Mouse (Mus musculus): ENCODE results near the gene Mta1. TPM values are rescaled to one million over a fixed set of nuclear protein-coding genes. Genes with fewer than 3 reads are reported as not detected.

The Mta1 gene
- polyA plus RNA-seq, 1 experiment: 100 TPM

DNA sequence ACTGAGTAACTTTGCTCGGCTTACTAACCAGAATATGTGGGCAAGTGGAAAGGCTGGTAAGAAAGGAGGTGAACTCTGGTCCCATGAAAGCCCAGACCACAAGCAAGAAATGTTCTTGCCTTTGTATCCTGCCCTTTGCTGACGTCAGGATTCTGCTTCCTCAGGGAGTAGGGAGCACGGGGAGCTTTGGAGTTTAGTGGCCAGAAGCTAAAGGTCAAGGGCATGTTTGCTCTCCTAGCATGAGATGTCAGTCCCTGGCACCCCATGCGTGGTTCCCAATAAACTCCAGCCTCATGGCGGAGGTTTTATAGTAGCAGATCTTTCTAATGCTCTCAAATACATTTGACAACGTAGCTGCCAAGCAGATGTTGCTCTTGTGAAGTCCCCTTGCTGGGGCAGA, 26.3 kb upstream of the Mta1 start:
- H3K4me3 ChIP-seq (ENCODE audit: low read depth, low read length): no peak overlapping the region
- H3K27ac ChIP-seq (ENCODE audit: insufficient read depth, low read length): no peak overlapping the region
- no peaks in the 10 kb centered on the region for H3K36me3 ChIP-seq (ENCODE audit: control insufficient read depth, insufficient read depth, low read length, poor library complexity, severe bottlenecking)
- H3K4me1 ChIP-seq (ENCODE audit: control insufficient read depth, insufficient read depth, low read length): peaks cover 8% of the 10 kb centered on the region
- no peak overlapping the region for H3K9ac ChIP-seq (ENCODE audit: low read depth, poor library complexity, severe bottlenecking)
- no peaks in the 10 kb centered on the region for H3K9me3 ChIP-seq (replicated peaks; ENCODE audit: control insufficient read depth, insufficient read depth, low read length, poor library complexity, severe bottlenecking)
- H3K27me3 ChIP-seq (ENCODE audit: control insufficient read depth, insufficient read depth, low read length, poor library complexity, severe bottlenecking): no peaks in the 10 kb centered on the region
- TF ChIP-seq EP300 (IDR thresholded peaks at IDR 0.05; ENCODE audit: insufficient read depth, low read depth, low read length) (no peak), CTCF (IDR thresholded peaks at IDR 0.05; ENCODE audit: low read depth, low read length) (no peak), POLR2A (IDR thresholded peaks at IDR 0.05; ENCODE audit: insufficient read depth, low read length) (no peak)

DNA sequence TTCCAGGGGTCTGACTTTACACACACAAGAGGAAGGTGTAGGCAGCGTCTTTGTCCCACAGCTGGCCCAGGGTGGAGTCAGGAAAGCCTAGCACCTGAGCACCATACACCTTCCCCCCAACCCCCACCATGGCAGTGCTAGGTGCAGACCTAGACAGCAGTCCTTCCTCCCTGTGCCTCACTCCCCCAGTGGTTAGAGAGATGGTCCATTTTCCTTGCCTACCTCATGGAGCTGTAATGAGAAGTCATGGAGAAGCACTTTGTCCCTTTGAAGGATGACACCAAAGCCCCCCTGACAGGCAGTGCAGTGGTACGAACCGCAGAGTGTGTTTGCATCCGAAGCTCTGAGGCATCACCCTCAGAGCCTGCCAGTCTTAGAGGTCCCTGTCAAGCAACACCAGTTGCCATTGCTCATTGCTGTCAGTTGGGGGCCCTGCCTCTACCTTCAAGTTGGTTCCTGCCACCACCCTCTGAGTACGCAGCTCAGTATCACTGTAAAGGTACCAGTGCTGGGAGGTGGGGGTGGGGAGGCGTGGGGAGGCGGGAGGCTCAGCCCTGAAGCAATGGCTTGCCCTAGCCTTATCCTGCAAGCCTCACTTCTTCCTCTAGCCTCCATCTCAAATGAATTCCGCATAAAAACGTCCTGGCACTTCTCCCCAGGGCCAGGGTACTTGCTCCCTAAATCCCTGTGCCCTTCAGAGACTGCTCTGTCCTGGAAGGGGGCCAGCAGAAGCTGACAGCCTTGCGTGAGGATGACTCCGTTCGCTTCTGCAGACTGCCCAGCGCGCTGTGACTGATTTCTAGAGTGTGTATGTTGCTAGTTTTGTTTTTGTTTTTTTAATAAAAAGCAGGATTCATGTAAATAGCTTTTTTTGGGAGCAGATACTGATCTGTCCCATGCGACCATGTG, 24.4 kb upstream of the Mta1 start:
- Histone ChIP-seq H3K27me3 (ENCODE audit: control insufficient read depth, insufficient read depth, low read length, poor library complexity, severe bottlenecking) (no peaks in the 10 kb centered on the region), H3K4me1 (ENCODE audit: control insufficient read depth, insufficient read depth, low read length) (peaks cover 8% of the 10 kb centered on the region), H3K4me3 (ENCODE audit: low read depth, low read length) (peak overlapping the region; percentile 46), H3K27ac (ENCODE audit: insufficient read depth, low read length) (peak overlapping the region; percentile 51), H3K9me3 (replicated peaks; ENCODE audit: control insufficient read depth, insufficient read depth, low read length, poor library complexity, severe bottlenecking) (no peaks in the 10 kb centered on the region), H3K9ac (ENCODE audit: low read depth, poor library complexity, severe bottlenecking) (peak overlapping the region; percentile 74), H3K36me3 (ENCODE audit: control insufficient read depth, insufficient read depth, low read length, poor library complexity, severe bottlenecking) (no peaks in the 10 kb centered on the region)
- TF ChIP-seq CTCF (IDR thresholded peaks at IDR 0.05; ENCODE audit: low read depth, low read length): peak; percentile 13
- TF ChIP-seq EP300 (IDR thresholded peaks at IDR 0.05; ENCODE audit: insufficient read depth, low read depth, low read length): no peak

DNA sequence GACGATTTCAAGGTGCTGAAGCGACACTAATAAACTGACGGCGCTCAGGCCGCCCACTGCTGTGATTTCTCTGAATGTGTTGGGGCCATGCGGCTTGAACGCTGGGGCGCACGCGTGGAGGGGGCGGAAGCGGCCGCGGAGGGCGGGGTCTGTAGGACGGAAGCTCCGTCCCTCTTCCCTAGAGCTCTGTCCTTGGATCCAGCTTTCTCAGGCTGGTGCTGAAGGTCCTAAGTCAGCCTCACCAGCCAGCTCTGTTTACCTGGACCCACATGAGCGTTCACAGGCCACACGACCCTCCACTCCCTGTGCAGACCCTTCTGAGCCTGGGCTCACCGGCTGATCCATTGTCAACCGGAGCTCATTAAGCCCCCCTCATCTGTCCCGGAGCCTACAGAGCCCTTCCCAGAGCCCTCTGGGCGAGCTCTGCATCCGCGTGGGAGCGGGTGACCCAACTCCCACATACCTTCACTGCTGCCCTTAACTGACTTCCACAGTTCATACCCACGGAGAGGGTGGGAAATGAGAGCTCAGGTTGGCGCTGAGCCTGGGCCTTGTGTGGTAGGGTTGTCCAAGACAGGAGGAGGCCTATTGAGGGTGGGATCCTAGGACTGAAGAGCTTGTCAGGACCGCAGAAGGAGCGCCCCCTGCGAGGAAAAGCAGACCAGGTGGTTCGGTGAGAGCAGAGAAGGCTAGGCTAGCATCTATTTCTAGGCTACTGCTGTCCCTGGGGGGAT, 23.6 kb upstream of the Mta1 start, which contains the start of gene Tex22:
Gene Tex22 (plus strand): TSS at position 174 of the 734 bp plus-strand sequence.
- Histone ChIP-seq H3K9ac (ENCODE audit: low read depth, poor library complexity, severe bottlenecking) (peak within 1 kb of the TSS; percentile 74), H3K4me1 (ENCODE audit: control insufficient read depth, insufficient read depth, low read length) (peaks cover 8% of the 10 kb centered on the region), H3K27me3 (ENCODE audit: control insufficient read depth, insufficient read depth, low read length, poor library complexity, severe bottlenecking) (no peaks in the 10 kb centered on the region), H3K4me3 (ENCODE audit: low read depth, low read length) (peak within 1 kb of the TSS; percentile 85), H3K36me3 (ENCODE audit: control insufficient read depth, insufficient read depth, low read length, poor library complexity, severe bottlenecking) (no peaks in the 10 kb centered on the region), H3K27ac (ENCODE audit: insufficient read depth, low read length) (peak within 1 kb of the TSS; percentile 51), H3K9me3 (replicated peaks; ENCODE audit: control insufficient read depth, insufficient read depth, low read length, poor library complexity, severe bottlenecking) (no peaks in the 10 kb centered on the region)
- TF ChIP-seq CTCF (IDR thresholded peaks at IDR 0.05; ENCODE audit: low read depth, low read length): no peak
- TF ChIP-seq EP300 (IDR thresholded peaks at IDR 0.05; ENCODE audit: insufficient read depth, low read depth, low read length): no peak
- no peak for TF ChIP-seq POLR2A (IDR thresholded peaks at IDR 0.05; ENCODE audit: insufficient read depth, low read length)

DNA sequence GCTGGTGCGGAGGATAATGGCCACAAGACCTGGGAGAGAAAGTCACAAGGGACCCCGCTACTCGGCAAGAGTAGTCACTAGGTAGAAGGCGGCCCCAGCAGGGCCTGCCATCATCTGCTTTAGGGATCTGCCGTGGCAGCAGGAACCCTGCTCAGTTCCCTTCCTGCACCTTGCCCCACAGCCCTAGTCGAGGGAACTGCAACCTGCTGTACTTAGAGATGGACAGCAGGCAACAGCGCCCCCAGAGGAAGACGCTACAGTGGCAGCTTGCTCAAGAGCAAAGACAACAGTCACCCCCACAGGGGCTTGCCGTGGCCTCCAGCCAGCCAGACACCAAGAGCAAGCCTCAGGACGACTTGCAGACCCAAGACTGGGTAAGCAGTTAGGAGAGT, 23.0 kb upstream of the Mta1 start:
- Histone ChIP-seq H3K36me3 (ENCODE audit: control insufficient read depth, insufficient read depth, low read length, poor library complexity, severe bottlenecking) (no peaks in the 10 kb centered on the region), H3K27ac (ENCODE audit: insufficient read depth, low read length) (no peak overlapping the region), H3K9ac (ENCODE audit: low read depth, poor library complexity, severe bottlenecking) (peak overlapping the region; percentile 74), H3K9me3 (replicated peaks; ENCODE audit: control insufficient read depth, insufficient read depth, low read length, poor library complexity, severe bottlenecking) (no peaks in the 10 kb centered on the region), H3K4me3 (ENCODE audit: low read depth, low read length) (peak overlapping the region; percentile 85), H3K4me1 (ENCODE audit: control insufficient read depth, insufficient read depth, low read length) (peaks cover 8% of the 10 kb centered on the region), H3K27me3 (ENCODE audit: control insufficient read depth, insufficient read depth, low read length, poor library complexity, severe bottlenecking) (no peaks in the 10 kb centered on the region)
- no peak for TF ChIP-seq EP300 (IDR thresholded peaks at IDR 0.05; ENCODE audit: insufficient read depth, low read depth, low read length)
- peak; percentile 91 for TF ChIP-seq CTCF (IDR thresholded peaks at IDR 0.05; ENCODE audit: low read depth, low read length)

DNA sequence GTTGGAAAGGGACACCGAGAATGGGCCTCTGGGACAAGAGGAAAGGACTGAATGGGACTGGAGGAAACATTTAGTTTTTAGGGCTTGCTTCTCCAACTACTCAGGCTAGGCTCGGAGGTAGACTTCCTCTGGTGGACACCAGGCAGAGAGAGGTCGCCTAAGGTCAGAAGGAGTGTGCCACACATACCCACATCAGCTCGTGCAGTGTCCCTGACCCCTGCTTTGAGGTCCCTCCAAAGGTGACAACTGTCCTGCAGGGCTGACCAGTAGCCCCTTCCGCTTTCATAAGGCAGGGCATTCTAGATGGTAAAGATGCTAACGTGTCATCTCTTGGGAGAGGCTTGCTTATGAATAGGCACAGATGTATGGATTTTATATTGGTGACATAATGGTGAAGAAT, 22.6 kb upstream of the Mta1 start:
- TF ChIP-seq CTCF (IDR thresholded peaks at IDR 0.05; ENCODE audit: low read depth, low read length) (no peak), EP300 (IDR thresholded peaks at IDR 0.05; ENCODE audit: insufficient read depth, low read depth, low read length) (no peak), POLR2A (IDR thresholded peaks at IDR 0.05; ENCODE audit: insufficient read depth, low read length) (no peak)
- Histone ChIP-seq H3K9ac (ENCODE audit: low read depth, poor library complexity, severe bottlenecking) (no peak overlapping the region), H3K4me3 (ENCODE audit: low read depth, low read length) (no peak overlapping the region), H3K27me3 (ENCODE audit: control insufficient read depth, insufficient read depth, low read length, poor library complexity, severe bottlenecking) (no peaks in the 10 kb centered on the region), H3K9me3 (replicated peaks; ENCODE audit: control insufficient read depth, insufficient read depth, low read length, poor library complexity, severe bottlenecking) (no peaks in the 10 kb centered on the region), H3K4me1 (ENCODE audit: control insufficient read depth, insufficient read depth, low read length) (peaks cover 8% of the 10 kb centered on the region), H3K36me3 (ENCODE audit: control insufficient read depth, insufficient read depth, low read length, poor library complexity, severe bottlenecking) (no peaks in the 10 kb centered on the region), H3K27ac (ENCODE audit: insufficient read depth, low read length) (no peak overlapping the region)

DNA sequence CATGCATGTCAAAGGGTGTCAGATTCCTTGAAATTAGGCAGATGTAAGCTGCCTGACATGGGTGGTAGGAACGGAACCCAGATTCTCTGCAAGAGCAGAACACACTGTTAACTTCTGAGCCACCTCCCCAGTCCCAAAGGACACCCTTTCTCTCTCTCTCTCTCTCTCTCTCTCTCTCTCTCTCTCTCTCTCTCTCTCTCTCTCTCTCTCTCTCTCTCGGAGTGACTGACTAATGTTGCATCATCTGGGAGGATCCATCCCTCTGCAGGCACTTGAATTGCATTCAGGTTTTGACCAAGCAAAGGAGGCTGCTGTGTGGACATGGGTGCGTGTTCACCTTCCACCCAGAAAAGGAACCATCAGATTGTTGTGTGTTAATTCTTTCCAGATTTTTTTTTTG, 10.8 kb upstream of the Mta1 start:
- Histone ChIP-seq H3K9me3 (replicated peaks; ENCODE audit: control insufficient read depth, insufficient read depth, low read length, poor library complexity, severe bottlenecking) (no peaks in the 10 kb centered on the region), H3K27me3 (ENCODE audit: control insufficient read depth, insufficient read depth, low read length, poor library complexity, severe bottlenecking) (no peaks in the 10 kb centered on the region), H3K4me1 (ENCODE audit: control insufficient read depth, insufficient read depth, low read length) (peaks cover 2% of the 10 kb centered on the region), H3K4me3 (ENCODE audit: low read depth, low read length) (no peak overlapping the region), H3K36me3 (ENCODE audit: control insufficient read depth, insufficient read depth, low read length, poor library complexity, severe bottlenecking) (no peaks in the 10 kb centered on the region), H3K9ac (ENCODE audit: low read depth, poor library complexity, severe bottlenecking) (no peak overlapping the region), H3K27ac (ENCODE audit: insufficient read depth, low read length) (no peak overlapping the region)
- TF ChIP-seq POLR2A (IDR thresholded peaks at IDR 0.05; ENCODE audit: insufficient read depth, low read length) (no peak), EP300 (IDR thresholded peaks at IDR 0.05; ENCODE audit: insufficient read depth, low read depth, low read length) (no peak), CTCF (IDR thresholded peaks at IDR 0.05; ENCODE audit: low read depth, low read length) (no peak)
